ENCODE assay signal across 24 mouse cellular contexts in the genomic region with DNA sequence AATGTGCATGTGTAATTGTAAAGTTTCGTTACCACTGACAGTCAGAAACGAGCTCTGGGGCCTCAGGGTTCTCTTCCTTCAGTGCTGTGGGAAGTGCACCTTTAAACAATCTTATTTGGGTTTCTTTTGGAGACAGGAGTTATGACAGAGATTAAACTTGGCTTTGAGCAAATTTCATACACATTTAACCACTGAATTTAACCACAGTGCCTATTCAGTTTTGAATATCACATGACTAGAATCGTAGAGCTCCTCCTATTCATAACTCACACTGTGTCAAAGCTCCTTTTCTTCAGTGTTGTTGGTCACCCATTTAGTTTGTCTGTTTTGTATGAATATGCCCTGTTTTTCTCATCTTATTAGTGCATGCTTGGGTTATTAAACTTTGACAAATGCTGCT.
"Had no signal": no experiment of that assay in that cellular context is flagged by ENCODE, and none has a peak within 500 bp of the region (broad histone marks: within the 10 kb centered on the region; RNA-seq: fewer than 3 reads in every experiment).

No protein-coding gene starts in this region.

- H3K9me3 ChIP-seq: limb, embryonic 12.5 days; limb, embryonic 15.5 days; megakaryocyte, embryonic 14.5 days; midbrain, embryonic 15.5 days had no signal

- H3K4me2 ChIP-seq: limb, embryonic 12.5 days; limb, embryonic 15.5 days; liver, embryonic 11.5 days; lung, embryonic 14.5 days; midbrain, embryonic 11.5 days; midbrain, embryonic 15.5 days had no signal

- H3K36me3 ChIP-seq: midbrain, embryonic 15.5 days had no signal

- ATAC-seq: liver, postnatal 0 days; lung, postnatal 0 days; midbrain, embryonic 15.5 days had no signal

- H3K4me3 ChIP-seq: left cerebral cortex, adult 2 months; limb, embryonic 12.5 days; limb, embryonic 15.5 days; megakaryocyte, embryonic 14.5 days; midbrain, embryonic 15.5 days; myocyte had no signal

- H3K4me1 ChIP-seq: limb, embryonic 15.5 days; midbrain, embryonic 15.5 days had no signal

- DNase-seq: kidney, adult 2 months; kidney, postnatal 10 days; kidney, postnatal 36 days; layer of hippocampus, postnatal 36 days; left cerebral cortex, postnatal 4 days; liver, postnatal 0 days; lung, embryonic 14.5 days; right cerebral cortex, adult 18-20 months; right cerebral cortex, postnatal 14 days; right cerebral cortex, postnatal 4 days; thymus, adult 2 months; thymus, postnatal 25 days had no signal

- H3K27me3 ChIP-seq: limb, embryonic 12.5 days; limb, embryonic 15.5 days; megakaryocyte, embryonic 14.5 days; midbrain, embryonic 15.5 days had no signal

- H3K27ac ChIP-seq: left cerebral cortex, adult 2 months; limb, embryonic 12.5 days; limb, embryonic 15.5 days; liver, embryonic 14.5 days; macrophage; midbrain, embryonic 15.5 days; stomach, postnatal 0 days had no signal

- H3K9ac ChIP-seq: limb, embryonic 12.5 days; limb, embryonic 15.5 days; liver, embryonic 14.5 days; liver, postnatal 0 days; lung, embryonic 14.5 days; midbrain, embryonic 15.5 days had no signal
